Mouse (Mus musculus): ENCODE measurements around the gene Aff1. TPM values are rescaled to one million over a fixed set of nuclear protein-coding genes. Genes with fewer than 3 reads are reported as not detected.
A peak's percentile ranks its signal among the peaks of the same experiment; 100 is the strongest.

The Aff1 gene
- total RNA-seq, 2 experiments from 2014 or later = 36.1 to 93.5 TPM

DNA sequence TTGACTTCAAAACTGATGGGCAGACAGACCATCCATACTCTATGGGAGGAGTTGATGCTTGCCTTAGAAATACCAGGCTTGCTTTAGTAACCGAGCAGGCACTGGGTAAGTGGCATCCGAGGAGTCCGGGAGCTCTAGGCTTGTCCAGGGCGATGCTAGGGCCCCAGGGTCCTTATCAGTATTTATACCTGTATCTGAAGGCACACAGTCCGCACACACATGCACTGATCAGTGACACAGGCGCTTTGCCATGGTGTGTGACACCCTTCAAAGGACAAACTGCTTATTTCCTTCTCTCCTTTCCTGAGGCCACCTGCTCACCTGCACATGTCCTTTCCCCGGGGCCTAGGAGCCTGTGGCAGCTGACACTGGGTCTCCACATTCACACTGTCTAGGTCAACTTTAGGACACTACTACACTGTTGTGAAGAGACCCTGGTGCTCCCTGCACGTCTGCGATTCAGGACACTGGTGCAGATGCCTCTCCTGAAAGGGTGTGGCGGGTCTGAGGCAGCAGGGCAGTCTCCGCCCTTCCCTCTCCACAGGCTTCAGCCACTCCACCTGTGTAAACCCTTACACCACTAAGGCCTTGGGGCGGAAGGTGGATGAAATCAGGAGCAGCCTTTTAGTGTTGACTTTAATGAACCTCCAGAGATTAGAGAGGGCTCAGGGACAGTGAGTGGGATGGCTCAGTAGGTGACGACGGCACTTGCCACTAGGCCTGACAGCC, 163.5 kb downstream of the Aff1 start:
- no peak for ATAC-seq (replicated peaks; ENCODE audit: poor library complexity, severe bottlenecking)

DNA sequence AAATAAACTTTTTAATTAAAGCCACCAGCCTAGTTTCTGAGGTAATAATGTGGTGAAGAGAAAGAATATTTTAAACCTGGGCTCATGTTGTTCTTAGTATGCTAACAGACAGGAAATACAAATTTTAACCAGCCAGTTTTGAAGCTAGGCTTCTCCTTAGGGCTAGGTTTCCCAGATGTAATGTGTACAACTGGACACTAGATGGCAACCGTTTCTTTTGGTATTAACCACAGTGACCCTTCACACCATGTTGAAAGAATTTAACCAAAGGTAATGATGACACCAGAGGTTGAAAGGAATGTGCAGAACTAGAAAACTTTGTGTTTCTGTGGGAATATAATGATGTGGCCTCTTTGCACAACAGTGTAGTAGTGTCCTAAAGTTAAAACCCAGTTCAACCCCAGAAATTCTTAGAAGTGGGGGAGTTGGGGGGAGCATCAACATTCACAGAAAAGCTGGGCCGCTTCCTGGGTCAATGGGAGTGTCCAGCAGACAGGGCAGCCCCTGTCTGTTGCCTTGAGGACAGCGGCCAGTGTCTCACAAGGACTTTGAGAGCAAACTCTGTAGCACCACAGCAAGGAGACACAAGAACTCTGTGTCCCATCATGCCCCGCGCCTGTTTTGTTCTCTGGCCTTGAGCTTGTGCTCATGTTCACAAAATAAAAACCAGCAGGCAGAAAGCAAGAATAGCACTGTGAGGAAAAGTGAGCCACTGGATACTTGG, 164.3 kb downstream of the Aff1 start:
- ATAC-seq (replicated peaks; ENCODE audit: poor library complexity, severe bottlenecking) = peak; percentile 77

DNA sequence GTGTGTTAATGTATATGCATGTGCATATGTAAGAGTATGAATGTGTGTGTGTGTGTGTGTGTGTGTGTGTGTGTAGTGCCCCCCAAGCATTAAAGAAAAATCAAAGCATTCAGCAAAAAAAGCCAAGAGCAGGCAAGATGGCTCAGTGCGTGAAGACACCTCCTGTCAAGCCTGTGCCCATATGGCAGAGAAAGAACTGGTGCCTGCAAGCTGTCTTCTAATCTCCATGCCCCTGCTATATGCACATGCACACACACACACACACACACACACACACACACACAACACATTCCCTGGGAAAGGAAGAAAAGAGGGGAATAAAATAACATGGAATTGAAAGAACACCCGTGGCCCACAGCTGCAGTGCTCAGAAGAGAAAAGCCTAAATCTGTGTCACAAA, 165.0 kb downstream of the Aff1 start:
- ATAC-seq (replicated peaks; ENCODE audit: poor library complexity, severe bottlenecking) = no peak

DNA sequence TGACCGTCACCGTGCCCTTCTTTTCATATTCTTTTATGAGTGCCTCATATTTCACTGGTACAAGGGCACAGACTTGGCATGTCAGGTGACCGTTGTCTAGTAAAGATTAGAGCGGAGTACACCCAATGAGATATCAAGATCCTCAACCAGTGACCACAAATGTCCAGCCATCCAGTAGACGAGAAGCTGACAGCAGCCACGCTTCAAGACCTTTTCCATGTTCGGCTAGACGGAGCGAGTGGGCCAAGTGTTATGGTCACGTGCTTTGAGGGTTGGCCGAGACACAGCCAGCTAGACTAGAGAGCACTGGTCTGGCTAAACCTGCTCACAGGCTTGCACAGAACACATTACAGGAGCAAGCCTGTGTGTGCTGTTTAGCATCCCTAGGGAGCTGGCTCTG, 168.4 kb downstream of the Aff1 start:
- no peak for ATAC-seq (replicated peaks; ENCODE audit: poor library complexity, severe bottlenecking)

DNA sequence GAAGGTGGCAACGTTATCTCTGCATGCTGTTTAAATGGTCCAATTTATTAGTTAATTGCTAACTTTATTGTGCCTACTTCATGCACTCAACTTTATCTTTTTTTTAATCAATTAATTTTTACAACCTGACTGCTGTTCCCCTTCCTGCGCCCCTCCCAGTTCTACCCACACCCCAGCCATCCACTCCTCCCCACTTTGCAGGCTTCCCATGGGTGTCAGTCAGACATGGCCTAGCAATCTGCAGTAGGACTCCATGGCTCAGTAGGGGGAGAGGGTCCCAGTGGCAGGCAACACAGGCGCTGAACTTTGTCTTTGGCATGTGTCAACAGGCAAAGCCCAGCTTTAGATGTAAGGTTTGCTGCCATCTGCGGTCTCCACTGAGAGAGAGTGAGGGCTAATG, 171.6 kb downstream of the Aff1 start:
- ATAC-seq (replicated peaks; ENCODE audit: poor library complexity, severe bottlenecking) = no peak

DNA sequence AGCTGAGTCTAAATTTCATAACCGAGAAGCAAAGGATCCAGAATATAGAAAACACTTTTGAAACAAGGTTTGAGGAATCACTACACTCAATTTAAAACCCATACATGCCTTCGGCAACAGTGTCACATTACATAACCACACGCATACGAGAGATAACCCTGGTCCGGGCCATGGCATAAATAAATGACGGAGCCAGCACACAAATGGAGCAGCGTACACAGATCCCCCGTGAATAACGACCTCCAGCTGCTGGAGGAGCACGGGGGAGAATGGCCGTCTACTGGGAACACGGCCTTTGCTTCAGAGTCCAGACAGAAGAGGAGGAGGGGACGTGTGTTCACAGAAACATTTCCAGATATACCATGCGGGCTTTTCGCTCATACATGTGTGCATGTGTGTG, 197.6 kb downstream of the Aff1 start:
- ATAC-seq (replicated peaks; ENCODE audit: poor library complexity, severe bottlenecking) = no peak

DNA sequence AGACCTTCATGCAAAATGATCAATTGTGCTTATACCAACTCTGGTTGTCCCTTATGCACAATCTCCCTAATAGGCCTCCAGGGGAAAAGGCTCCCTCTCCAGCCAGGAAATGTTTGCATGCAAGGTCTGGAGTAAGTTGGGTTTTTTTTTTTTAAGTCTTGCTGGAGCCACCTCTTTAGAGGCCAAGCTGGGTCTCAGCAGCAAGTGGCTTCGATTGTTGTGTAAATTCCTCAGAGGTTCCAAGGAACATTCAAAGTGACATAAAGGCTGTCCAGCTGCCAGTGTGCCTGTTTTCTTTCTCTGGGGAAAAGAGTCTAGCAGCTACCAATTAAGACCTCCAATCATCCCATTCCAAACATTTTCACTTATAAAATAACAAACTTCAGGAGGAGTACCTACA, 206.1 kb downstream of the Aff1 start:
- ATAC-seq (replicated peaks; ENCODE audit: poor library complexity, severe bottlenecking) = no peak

Other genes starting within 250 kb of the Aff1 start
- not detected in 2 replicates for gene Slc10a6, start 63.0 kb upstream of the Aff1 start, total RNA-seq (2014; fragmentation: Nextera tagmentation)
- gene Slc10a6, start 63.0 kb upstream of the Aff1 start, total RNA-seq (2017) = not detected in 2 replicates
- gene 1700016H13Rik, start 36.4 kb upstream of the Aff1 start, total RNA-seq (2014; fragmentation: Nextera tagmentation) = not detected in 2 replicates
- 0.93 TPM in 1 of 2 replicates, not detected in the other for gene 1700016H13Rik, start 36.4 kb upstream of the Aff1 start, total RNA-seq (2017)
- gene Klhl8, start 218.9 kb downstream of the Aff1 start, total RNA-seq (2014; fragmentation: Nextera tagmentation) = 1.9 and 2.5 TPM in 2 replicates
- gene Klhl8, start 218.9 kb downstream of the Aff1 start, total RNA-seq (2017) = 3.5 and 4.1 TPM in 2 replicates